Mouse (Mus musculus): ENCODE measurements at regions not wholly inside any gene's neighbourhood (a gene's known extent, or its start where the extent isn't known, plus 50 kb on each side); places are given as distances from the start of the nearest gene placed in this dataset.

DNA sequence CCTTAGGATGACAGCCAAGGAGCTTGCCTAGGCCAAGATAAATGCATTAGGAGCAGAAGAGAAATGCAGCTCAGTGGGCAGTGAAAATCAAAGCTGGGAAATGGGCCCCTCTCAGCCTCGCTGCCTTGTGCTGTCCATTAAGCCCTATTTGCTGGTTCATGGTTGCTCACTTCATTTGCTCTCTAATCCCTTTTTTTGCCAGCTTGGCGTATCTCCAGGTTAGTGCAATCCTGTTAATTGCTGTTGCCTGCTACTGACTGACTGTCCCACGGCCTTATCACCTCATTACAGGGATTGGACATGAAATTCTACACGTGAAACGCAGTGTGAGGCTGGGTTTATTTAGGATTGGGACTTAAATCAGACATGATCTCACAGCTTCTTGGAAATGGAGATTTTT lies 613.5 kb upstream of the Adgrl2 start:
- TF ChIP-seq GATA4 (IDR thresholded peaks at IDR 0.05; ENCODE audit: insufficient replicate concordance, low read length): no peak

DNA sequence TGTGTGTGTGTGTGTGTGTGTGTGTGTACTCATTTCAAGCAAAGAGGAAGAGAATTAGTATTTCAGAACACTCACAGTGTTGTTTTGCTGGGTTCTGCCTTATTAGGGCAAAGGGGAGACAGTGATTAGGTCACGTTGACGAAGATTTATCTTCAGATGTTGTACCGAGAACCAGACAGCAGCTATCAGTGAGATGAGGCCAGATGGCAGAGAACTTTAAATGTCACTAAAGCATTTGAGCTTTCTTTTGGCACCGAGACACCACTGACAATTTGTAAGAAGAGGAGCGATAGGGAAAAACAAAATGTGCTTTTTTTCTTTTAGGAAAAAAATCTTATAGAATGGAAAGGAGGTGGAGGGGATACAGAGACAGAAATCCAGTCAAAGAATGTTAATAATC lies 610.9 kb upstream of the Adgrl2 start:
- no peak for TF ChIP-seq GATA4 (IDR thresholded peaks at IDR 0.05; ENCODE audit: insufficient replicate concordance, low read length)

DNA sequence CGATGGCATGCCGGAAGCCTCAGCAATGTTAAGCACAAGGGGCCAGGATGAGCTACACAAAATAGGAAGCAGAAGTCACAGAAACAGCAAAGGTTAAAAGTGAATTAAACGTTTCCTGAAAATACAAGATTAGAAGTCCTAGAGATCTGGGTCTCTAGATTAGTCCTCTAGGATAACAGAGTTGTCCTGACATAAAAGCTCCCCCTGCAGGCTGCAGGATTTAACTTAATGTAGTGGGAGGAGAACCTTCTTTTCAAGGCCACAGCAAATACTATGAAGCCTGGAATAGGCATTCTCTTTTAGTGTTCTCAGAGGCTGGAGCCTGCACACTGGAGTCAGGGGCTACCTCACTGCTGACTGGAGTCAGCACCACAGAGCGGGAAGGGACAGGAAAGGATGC lies 604.1 kb upstream of the Adgrl2 start:
- no peak for TF ChIP-seq GATA4 (IDR thresholded peaks at IDR 0.05; ENCODE audit: insufficient replicate concordance, low read length)

DNA sequence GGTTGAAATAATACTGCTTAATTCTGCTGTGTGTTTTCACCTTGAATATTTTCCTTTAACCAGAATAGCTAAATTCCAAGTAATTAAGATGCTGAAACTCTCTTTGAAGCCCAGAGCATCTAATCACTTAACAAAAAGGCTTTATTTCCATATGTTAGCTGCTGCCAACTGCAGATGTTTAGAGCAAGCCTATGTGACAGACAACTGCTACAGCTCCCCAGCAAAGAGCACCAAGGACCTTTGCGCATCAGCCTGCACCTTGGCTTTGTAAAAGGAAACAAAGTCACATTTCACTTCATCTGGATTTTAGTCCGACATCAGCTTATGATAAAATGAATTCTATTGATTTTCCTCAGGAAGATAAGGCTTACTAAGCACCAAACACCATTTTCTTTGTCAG lies 595.4 kb upstream of the Adgrl2 start:
- TF ChIP-seq GATA4 (IDR thresholded peaks at IDR 0.05; ENCODE audit: insufficient replicate concordance, low read length): no peak

DNA sequence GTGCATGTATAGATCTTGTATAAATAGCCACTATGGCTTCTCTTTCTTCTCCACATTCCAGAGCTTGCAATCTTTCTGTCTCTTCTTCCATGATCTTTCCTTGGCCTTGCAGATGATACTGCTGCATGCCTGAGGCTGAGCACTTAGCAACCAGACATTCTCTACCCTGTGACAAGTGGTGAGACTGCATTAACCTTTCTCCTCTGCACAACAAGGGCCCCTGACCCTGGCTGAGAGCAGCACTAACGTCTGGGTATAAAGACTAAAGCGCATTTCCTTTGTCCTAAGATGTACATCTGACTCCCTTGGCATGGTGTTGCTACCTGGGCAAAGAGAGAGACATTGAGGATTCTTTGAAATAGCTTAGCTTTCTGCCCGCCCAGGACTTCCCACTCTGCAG lies 590.8 kb upstream of the Adgrl2 start:
- TF ChIP-seq GATA4 (IDR thresholded peaks at IDR 0.05; ENCODE audit: insufficient replicate concordance, low read length): no peak

DNA sequence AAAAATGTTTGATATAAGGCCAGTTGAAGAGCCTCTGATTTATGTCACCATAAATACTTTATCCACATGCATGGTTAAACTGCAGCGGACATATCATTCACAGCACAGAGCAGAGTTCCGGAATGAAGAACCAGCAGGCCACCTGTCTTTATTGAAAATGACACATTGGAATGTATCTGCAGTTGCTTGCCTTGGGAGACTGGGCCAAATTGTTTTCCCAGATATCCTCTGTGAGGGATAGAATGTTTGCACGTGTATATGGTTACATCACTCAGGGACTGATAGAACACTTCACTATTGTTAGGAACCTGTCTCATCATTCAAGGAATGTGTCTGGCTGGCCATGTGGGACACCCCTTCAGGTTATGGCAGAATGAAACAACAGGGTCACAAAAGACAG lies 585.3 kb upstream of the Adgrl2 start:
- no peak for TF ChIP-seq GATA4 (IDR thresholded peaks at IDR 0.05; ENCODE audit: insufficient replicate concordance, low read length)

DNA sequence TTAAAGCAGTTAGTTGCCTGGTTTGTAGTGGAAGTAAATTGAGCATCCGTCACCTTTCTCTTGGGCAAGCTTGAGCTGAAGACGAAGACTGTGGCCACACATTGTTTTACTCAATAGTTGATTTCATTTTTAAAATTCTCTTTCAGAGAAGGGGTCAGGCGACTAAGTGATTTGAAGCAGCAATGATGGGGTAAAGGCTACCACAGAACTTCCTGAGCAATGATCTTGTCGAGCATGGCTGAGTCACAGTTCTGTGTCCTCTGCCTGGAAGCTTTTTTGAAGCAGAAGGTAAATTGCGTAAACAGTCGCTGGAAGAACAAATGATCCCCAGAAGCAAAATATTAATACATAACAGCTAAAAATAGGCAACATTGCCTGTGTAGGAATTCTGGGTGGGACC lies 576.5 kb upstream of the Adgrl2 start:
- no peak for TF ChIP-seq GATA4 (IDR thresholded peaks at IDR 0.05; ENCODE audit: insufficient replicate concordance, low read length)

DNA sequence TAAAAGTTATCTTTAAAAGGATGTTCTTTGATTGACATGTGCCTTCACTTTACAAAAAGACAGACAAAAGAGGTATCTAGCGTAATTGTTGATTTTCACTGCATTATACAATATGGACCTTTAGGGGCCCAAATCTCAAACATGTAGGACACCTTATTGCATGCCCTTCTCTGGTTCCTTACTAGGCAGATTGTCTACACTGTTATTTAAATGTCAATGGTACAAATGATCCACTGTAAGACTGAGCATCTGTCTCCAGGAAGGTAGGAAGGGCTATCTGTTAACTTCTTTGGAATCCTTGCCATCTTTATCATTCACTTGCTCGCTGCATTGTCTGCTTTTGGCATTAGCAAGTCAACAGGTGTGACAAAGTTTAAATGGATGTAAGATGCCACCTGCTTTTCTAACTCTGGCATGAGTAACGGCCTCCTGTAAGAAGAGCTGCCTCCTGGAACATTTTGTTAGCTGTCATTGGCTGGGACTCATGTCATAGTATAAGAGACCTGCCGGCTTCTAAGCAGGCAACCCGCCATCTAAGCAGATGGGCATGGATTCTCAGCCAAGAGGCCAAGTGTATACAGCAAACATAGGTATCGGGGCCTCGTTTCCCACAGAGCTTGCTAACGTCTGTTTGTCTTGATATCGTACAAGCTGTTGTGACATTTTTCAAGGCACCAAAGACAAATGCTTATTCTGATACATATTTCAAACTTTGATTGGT lies 560.0 kb upstream of the Adgrl2 start:
- no peak for TF ChIP-seq GATA4 (IDR thresholded peaks at IDR 0.05; ENCODE audit: insufficient replicate concordance, low read length)

DNA sequence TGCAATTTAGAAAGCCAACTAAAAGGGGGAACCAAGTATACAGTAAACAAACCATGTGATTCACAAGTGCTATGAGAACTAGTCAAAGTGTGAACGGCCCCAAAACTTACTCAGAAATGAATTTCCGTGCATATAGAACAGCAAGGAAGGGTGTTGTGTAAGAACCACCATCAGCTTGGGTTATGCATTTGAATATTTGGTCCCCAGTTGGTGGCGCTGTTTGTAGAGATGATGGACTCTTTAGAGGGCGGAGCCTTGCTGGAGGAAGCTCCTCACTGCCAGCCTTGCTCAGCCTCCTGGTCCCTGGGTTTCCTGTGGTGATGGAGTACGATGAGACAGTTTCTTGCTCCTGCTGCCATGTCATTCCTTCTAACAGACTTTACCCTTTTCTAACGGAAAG lies 556.7 kb upstream of the Adgrl2 start:
- no peak for TF ChIP-seq GATA4 (IDR thresholded peaks at IDR 0.05; ENCODE audit: insufficient replicate concordance, low read length)

DNA sequence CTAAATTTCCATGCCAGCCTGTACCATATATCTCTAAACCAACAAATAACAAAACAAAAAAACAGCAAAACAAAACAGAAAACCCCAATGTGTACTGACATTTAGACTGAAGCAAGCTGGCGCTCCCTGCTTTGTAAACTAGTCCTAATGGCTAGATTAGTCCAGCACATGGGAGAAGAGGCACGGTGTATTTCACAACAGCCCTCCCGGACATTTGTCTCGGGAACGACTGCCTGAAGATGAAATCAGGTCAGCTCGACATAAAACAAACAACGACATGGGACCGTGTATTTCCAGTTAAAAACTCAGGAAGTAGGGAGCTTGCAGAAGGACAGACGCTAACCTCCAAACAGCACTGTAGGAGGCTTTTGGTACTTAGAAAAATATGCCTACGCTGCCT lies 555.9 kb upstream of the Adgrl2 start:
- no peak for TF ChIP-seq GATA4 (IDR thresholded peaks at IDR 0.05; ENCODE audit: insufficient replicate concordance, low read length)

DNA sequence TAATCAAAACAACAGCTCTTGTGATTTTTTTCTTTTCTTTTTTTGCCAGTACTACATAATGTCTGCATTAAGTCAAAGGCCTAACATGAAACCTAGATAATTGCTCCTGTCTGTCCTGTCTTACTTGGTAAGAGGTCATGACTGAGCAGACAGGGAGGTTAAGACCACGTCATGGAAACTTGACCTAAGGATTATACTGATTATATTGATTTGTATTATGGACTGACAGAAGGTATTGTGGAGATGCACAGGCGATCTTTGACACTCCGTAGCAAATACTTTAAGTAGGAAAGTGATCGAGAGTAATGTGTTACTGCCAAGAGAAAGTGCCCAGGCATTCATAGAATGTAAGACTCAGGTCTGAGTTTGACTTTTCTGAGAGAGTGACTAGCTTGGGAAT lies 543.8 kb upstream of the Adgrl2 start:
- TF ChIP-seq GATA4 (IDR thresholded peaks at IDR 0.05; ENCODE audit: insufficient replicate concordance, low read length): no peak

DNA sequence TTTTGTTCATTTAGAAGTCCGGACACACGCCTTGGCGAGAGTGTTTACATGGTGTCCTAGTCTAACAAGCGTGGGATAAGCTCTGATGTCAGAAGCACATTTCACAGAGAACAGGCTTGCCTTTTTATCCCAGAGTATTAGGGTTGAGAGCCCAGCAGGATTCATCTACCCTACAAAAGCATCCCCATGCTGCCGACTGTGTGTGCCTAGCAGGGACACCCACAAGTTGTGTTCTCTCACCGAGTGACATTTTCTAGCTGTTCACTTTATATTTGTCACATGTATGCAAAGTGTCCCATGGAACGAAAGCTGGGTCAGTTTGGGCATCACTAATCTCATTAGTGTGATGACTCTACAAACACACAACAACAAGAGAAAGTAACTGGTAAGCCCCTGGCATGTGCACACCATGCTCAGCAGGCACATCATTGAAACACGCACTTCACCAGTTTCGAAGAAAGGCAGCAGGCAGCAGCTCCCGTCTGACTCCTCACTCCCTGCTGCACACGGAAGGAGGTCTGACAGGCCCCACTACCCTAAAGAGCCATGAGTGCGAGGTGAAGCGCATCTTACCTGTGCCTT lies 539.8 kb upstream of the Adgrl2 start:
- TF ChIP-seq GATA4 (IDR thresholded peaks at IDR 0.05; ENCODE audit: insufficient replicate concordance, low read length): no peak

DNA sequence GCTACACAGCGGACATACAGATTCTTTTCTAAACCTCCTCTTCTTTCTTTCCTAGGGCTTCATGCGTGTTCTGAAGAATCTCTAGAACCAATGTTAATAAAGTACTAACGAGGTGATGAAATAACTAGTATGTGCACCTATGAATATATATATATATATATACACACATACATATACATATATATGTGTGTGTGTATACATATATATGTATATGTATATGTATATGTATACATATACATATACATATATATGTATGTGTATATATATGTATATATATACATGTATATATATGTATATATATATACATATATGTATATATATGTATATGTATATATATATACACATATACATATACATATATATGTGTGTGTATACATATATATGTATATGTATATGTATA lies 536.2 kb upstream of the Adgrl2 start:
- TF ChIP-seq GATA4 (IDR thresholded peaks at IDR 0.05; ENCODE audit: insufficient replicate concordance, low read length): no peak

DNA sequence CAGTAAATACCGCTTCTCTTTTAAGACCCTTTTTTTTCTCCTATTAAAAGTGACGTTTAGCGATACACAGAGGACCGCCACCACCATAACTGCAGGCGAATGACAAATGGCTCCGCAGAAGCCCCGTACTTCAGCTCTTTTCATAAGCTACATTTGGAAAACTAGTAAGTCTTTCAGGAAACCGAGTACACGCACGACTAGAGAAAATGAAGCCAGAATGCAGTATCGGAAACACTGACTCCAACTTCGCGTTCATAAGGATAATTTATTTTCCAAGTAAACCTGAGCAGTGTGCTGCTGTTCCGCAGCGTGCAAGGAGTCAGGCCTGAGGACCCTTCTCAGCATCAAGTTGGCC lies 529.2 kb upstream of the Adgrl2 start:
- no peak for TF ChIP-seq GATA4 (IDR thresholded peaks at IDR 0.05; ENCODE audit: insufficient replicate concordance, low read length)

DNA sequence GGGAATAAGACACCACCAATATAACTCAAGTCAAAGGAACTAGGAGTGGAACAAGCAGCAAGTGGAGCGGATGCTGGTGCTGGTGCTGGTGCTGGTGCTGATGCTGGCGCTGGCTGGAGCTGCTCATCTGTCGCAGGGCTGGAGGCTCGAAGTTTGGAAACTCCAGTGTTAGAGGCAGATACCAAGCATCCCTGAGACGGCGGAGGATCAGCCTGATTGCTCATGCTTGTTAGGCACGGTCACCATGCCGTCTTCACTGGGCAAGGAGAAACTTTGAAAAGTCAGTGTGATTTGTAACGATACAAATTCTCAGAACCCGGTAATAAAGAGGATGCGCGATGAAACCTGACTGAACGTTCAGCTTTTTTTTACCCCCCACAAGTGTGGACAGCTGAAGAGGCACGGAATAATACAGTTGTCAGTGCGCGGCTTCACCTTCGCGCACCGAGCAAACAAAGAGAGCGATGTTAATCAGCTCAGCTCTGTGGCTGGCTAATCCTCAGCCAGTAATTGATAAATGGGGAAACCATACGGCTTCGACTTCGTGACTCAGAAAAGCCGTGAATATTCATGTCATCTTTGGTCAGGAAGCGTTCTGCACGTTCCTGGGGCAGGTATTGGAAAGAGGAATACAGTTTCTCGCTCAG lies 528.7 kb upstream of the Adgrl2 start:
- TF ChIP-seq GATA4 (IDR thresholded peaks at IDR 0.05; ENCODE audit: insufficient replicate concordance, low read length): no peak

DNA sequence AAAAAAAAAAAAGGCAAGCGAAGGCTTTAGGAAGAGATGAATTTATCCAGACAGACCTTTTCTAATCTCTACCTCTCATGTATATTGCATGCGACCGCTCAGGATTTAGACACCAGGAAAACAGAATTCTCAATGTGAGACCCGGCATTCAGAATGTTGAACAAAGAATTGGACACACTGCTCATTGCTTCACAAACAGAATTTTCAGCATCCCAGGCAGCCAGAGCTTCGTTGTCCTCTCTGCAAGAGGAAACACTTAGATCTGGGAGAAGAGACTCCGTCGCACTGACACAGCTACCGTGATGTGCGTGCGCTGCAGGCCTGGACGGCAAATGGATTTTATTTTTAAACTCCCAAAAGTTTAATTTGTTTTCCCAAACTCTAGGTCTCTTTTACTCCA lies 527.2 kb upstream of the Adgrl2 start:
- no peak for TF ChIP-seq GATA4 (IDR thresholded peaks at IDR 0.05; ENCODE audit: insufficient replicate concordance, low read length)

DNA sequence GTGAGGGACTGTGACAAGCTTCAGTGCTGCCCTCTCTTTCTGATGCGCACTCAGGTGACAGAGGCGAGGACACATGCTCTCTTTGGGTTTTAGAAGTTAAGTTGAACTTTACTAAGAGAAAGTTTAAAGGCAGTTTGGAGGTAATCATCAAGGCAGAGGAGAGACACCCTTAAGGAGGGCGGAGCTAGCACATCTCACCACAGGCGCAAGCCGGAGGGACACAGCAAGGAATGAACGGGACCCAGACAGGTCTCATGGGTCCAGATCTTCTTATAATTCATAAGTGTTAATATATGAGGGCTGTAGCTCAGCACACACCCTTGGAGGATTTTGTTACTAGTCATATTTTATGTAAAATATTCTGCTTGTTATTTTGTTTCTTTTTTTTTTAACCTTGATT lies 518.8 kb upstream of the Adgrl2 start:
- no peak for TF ChIP-seq GATA4 (IDR thresholded peaks at IDR 0.05; ENCODE audit: insufficient replicate concordance, low read length)
